Mouse (Mus musculus) layer of hippocampus, adult 9-10 months (tissue): ENCODE data around the gene Myrip.
"Not testable (repeated sequence)": the region's sequence is repeated elsewhere in the genome, so short reads cannot be mapped to it uniquely, and the experiment has no call there.

Source experiments
- DNase-seq: peaks from one replicate; pipeline ENCODE4 v3.0.0; 2022; ENCODE audit warnings: low spot score

Myrip gene

GRCm38 (mm10) chr9:120301213-120301612, at the start of gene Myrip:
TSS of gene Myrip (plus strand) at chr9:120301513.
- DNase-seq, result not testable (repeated sequence)

DNA sequence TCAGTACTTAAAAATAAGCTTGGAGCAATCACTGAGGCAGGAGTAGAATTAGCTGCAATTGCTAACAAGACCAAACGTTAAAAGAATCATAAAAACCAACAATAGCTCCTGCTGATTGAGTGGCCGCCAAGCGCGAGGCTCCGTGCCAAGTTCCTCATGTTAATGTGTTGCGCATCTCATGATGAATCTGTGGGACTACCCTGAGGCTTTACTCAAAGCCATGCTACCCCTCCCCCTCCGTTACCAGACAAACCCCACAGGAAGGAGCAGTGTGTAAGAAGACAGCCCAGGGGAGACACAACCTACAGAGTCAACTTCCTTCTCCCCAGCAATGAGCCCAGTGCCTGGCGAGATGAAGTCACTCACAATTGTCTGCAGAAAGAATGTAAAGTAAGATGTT, 41.5 kb upstream of the Myrip start:
- DNase-seq, result peak; percentile 43

DNA sequence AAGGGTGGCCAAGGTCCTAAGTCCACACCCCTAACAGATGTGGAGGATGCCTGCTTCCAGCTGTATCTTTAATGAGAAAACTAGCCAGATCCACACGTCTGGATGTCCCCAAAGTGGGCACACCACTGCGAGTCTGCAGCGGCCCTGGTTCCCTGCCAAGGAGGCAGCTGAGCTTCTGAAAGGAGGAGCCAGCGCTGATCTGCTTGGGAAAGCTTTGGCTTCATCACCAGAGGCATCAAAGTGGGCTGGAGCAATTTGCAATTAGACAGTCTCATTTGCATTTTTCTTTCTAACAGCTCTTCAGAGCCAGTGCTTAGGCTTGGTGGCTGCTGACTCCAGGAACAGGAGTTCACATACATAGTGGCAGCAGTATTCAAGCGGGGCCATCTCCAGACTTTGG, 37.3 kb upstream of the Myrip start:
- no peak for DNase-seq

DNA sequence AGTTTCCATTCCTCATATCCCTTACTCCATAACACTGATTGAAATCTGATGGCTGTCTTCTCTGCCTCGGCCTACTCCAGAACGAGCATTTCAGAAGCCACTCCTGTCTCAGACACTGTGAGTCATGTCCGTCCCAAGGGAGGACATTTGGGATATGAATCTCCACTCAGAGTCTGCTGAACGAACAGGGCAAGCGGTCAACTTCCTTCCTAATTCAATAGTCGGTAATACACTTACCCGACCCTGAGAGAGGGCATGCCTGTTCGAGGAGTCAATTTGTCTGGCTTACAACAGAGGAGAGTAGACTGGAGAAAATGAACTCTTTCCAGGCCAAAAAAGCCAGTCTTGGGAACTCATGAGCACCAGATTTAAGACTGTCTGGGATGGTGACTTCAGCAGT, 28.2 kb upstream of the Myrip start:
- DNase-seq, result no peak

GRCm38 (mm10) chr9:120275226-120275625, 26.1 kb upstream of the Myrip start:
- no peak for DNase-seq

GRCm38 (mm10) chr9:120281147-120281546, 20.2 kb upstream of the Myrip start:
- no peak for DNase-seq

DNA sequence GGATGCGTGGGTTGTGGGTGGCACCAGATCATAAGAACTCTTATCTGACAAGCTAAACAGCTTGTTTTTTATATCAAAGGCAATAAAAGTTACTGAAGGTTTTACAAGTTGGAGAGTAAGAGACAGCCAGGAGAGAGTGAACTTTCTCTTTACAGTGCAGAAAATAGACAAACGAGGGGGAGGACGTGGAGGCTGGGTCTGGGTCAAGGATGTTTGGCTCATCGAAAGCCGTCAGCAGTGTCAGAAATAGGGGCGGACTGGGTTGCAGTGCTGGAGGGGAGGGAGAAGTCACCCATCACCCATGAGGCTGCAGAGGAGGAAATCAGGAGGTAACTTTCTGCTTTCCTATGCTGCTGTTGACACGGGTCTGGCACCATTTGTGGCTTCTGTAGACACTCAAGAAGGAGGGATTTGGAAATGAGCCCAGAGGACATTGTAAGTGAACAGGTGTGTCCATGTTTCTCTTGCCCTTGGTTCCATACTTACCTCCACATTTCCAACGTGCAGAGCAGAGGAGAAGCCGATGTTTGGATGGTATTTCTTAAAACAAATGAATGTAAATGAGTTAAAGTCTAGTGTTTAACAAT, 18.8 kb upstream of the Myrip start:
- no peak for DNase-seq

DNA sequence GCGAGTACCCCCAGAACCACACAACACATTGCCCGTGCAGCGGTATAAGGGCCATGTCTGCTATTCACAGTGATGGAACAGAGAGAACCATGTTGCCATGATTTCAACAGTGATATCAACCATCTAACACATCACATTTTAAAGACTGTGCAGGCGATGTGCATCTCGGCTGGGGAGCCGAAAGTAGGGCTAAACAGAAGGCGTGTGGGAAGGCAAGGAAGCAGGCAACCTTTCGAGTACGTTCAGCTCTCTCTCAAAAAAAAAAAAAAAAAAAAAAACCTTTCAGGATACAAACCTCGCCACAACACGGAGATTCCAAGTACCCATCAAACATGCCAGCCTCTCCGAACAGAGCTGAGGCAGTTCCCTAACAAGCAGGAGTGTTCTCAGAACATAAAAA, 17.8 kb upstream of the Myrip start:
- no peak for DNase-seq

DNA sequence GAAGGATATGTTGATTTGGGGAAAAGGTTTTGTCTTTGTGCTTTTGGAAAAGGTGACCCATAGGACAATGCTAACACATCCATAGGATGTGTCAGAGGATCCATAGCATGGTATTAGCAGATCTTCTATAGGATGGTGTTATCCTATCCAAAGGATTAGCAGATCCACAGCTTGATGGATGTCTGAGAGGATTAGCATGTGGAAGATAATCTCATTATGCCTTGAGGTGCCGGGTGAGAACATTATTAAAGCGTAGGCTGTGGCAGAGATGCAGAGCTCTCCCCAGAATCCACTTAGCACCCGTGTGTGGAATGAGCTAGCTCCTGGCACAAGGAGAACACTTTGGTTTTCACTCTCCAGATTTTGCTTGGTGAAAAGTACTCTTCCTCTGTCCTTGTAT, 13.3 kb upstream of the Myrip start:
- DNase-seq, result no peak

DNA sequence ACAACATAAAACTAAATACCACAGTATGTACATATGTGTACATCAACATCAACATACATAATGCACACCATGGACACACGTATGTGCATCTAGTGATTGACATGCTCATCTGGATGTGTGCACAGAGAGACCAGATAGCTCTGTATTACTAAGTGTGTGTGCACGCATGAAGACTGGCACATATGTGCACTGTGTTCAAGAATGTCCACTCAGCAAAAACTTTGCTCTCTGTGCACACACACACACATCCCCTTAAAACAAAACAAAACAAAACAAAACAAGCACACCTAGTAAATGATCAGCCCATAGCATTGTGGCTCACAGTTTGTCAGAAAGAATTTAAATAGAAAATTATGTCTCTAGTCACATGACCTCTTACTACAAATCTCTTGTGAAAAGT, 10.9 kb upstream of the Myrip start:
- no peak for DNase-seq

GRCm38 (mm10) chr9:120292488-120292887, 8.8 kb upstream of the Myrip start:
- no peak for DNase-seq

GRCm38 (mm10) chr9:120295527-120295926, 5.8 kb upstream of the Myrip start:
- DNase-seq, result no peak

DNA sequence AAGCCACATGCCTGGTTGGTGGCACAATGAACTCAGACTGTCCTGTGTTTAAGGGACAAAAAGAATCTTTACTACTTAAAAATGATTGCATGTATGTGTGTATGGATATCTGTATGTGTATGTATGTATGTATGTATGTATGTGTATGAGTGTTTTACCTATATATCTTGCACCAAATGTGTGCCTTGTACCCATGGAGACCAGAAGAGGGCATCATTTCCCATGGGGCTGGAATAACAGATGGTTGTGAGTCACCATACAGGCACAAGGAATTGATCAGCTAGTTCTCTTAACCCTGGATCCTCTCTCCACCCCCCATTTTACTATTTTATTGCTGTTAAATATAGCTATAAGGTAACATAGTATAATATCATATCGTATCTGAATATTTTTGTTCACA, 4.4 kb upstream of the Myrip start:
- no peak for DNase-seq

DNA sequence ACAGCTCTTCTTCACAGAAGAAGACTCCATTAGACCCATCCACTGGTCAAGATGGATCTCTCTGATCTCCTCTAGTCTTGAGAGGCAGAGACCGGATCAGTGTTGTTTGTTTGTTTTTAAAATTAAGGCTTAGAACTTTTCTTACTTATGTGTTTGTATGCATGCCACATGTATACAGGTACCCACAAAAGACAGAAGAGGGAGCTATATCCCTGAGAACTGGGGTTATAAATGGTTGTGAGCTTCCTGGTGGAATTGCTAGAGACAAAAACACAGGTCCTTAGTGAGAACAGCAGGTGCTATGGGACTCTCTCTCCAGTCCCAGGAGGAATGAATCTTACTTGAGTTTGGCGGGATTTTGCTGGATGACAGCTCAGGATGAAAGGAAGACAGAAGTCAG, 1.9 kb upstream of the Myrip start:
- no peak for DNase-seq

- DNase-seq, result no peak
Observed at GRCm38 (mm10) chr9:120302980-120303452, 1.7 kb downstream of the Myrip start.

GRCm38 (mm10) chr9:120303453-120304299, 2.4 kb downstream of the Myrip start:
- DNase-seq, result no peak

GRCm38 (mm10) chr9:120304300-120305137, 3.2 kb downstream of the Myrip start:
- no peak for DNase-seq

GRCm38 (mm10) chr9:120315171-120315570, 13.9 kb downstream of the Myrip start:
- DNase-seq, result no peak

- no peak for DNase-seq
Observed at GRCm38 (mm10) chr9:120319099-120319498, 17.8 kb downstream of the Myrip start.

DNA sequence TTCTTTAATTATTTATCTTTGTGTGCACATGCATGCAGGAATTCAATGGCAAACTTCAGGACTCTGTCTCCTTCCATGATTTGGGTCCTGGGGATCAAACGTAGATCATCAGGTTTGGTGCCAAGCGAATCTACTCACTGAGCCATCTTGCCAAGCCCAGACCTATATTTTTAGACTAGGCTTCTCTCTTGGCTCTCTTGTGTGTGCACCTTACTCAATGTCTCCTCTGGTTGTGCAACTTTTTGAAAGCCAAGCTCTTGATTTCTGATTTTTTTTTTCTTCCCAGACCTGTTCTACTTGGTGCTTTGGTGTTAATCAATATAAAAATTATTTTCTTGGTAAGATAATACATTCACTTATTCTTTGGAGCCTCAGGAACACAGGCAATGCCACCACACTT, 19.3 kb downstream of the Myrip start:
- DNase-seq, result no peak

GRCm38 (mm10) chr9:120322702-120323426, 21.6 kb downstream of the Myrip start:
- no peak for DNase-seq

- not testable (repeated sequence) for DNase-seq
Observed at GRCm38 (mm10) chr9:120331048-120331447, 29.7 kb downstream of the Myrip start.
